Mouse (Mus musculus): ENCODE data around the gene Parn.

The Parn gene

GRCm38 (mm10) chr16:13621745-13622507, 46.0 kb downstream of the Parn start:
- DNase-seq (ENCODE audit: low spot score in 2 of 2): no peak

GRCm38 (mm10) chr16:13620194-13620593, 47.8 kb downstream of the Parn start:
- no peak for DNase-seq (ENCODE audit: low spot score in 2 of 2)

GRCm38 (mm10) chr16:13615276-13615675, 52.7 kb downstream of the Parn start:
- no peak for DNase-seq (ENCODE audit: low spot score in 2 of 2)

- no peak for DNase-seq (ENCODE audit: low spot score in 2 of 2)
Observed at GRCm38 (mm10) chr16:13612571-13612970, 55.4 kb downstream of the Parn start.

GRCm38 (mm10) chr16:13612058-13612457, 55.9 kb downstream of the Parn start:
- DNase-seq (ENCODE audit: low spot score in 2 of 2): no peak

- DNase-seq (ENCODE audit: low spot score in 2 of 2): peak in 1 of 2 experiments; percentile 28
Observed at GRCm38 (mm10) chr16:13611399-13611798, 56.6 kb downstream of the Parn start.

- peak in 1 of 2 experiments; percentile 33 for DNase-seq (ENCODE audit: low spot score in 2 of 2)
Observed at GRCm38 (mm10) chr16:13610951-13611381, 57.0 kb downstream of the Parn start.

GRCm38 (mm10) chr16:13608705-13609085, 59.3 kb downstream of the Parn start:
- no peak for DNase-seq (ENCODE audit: low spot score in 2 of 2)

- DNase-seq (ENCODE audit: low spot score in 2 of 2): no peak
Observed at GRCm38 (mm10) chr16:13607987-13608704, 59.8 kb downstream of the Parn start.

GRCm38 (mm10) chr16:13602779-13603178, 65.2 kb downstream of the Parn start:
- no peak for DNase-seq (ENCODE audit: low spot score in 2 of 2)

GRCm38 (mm10) chr16:13589049-13589408, 78.9 kb downstream of the Parn start:
- DNase-seq (ENCODE audit: low spot score in 2 of 2): no peak

- DNase-seq (ENCODE audit: low spot score in 2 of 2): no peak
Observed at GRCm38 (mm10) chr16:13588182-13589048, 79.6 kb downstream of the Parn start.

- no peak for DNase-seq (ENCODE audit: low spot score in 2 of 2)
Observed at GRCm38 (mm10) chr16:13585234-13585633, 82.7 kb downstream of the Parn start.

GRCm38 (mm10) chr16:13580784-13581183, 87.2 kb downstream of the Parn start:
- DNase-seq (ENCODE audit: low spot score in 2 of 2): no peak

GRCm38 (mm10) chr16:13580016-13580415, 88.0 kb downstream of the Parn start:
- no peak for DNase-seq (ENCODE audit: low spot score in 2 of 2)

GRCm38 (mm10) chr16:13575306-13575705, 92.7 kb downstream of the Parn start:
- no peak for DNase-seq (ENCODE audit: low spot score in 2 of 2)

- DNase-seq (ENCODE audit: low spot score in 2 of 2): no peak
Observed at GRCm38 (mm10) chr16:13568280-13568679, 99.7 kb downstream of the Parn start.

GRCm38 (mm10) chr16:13567614-13568013, 100.4 kb downstream of the Parn start:
- no peak for DNase-seq (ENCODE audit: low spot score in 2 of 2)

GRCm38 (mm10) chr16:13566351-13566750, 101.6 kb downstream of the Parn start:
- no peak for DNase-seq (ENCODE audit: low spot score in 2 of 2)

GRCm38 (mm10) chr16:13565291-13565690, 102.7 kb downstream of the Parn start:
- DNase-seq (ENCODE audit: low spot score in 2 of 2): no peak

- no peak for DNase-seq (ENCODE audit: low spot score in 2 of 2)
Observed at GRCm38 (mm10) chr16:13557784-13558183, 110.2 kb downstream of the Parn start.

GRCm38 (mm10) chr16:13556954-13557470, 111.0 kb downstream of the Parn start:
- no peak for DNase-seq (ENCODE audit: low spot score in 2 of 2)
